Mouse (Mus musculus): ENCODE measurements at regions not wholly inside any gene's neighbourhood (a gene's known extent, or its start where the extent isn't known, plus 50 kb on each side); places are given as distances from the start of the nearest gene placed in this dataset.
A peak's percentile ranks its signal among the peaks of the same experiment; 100 is the strongest.

DNA sequence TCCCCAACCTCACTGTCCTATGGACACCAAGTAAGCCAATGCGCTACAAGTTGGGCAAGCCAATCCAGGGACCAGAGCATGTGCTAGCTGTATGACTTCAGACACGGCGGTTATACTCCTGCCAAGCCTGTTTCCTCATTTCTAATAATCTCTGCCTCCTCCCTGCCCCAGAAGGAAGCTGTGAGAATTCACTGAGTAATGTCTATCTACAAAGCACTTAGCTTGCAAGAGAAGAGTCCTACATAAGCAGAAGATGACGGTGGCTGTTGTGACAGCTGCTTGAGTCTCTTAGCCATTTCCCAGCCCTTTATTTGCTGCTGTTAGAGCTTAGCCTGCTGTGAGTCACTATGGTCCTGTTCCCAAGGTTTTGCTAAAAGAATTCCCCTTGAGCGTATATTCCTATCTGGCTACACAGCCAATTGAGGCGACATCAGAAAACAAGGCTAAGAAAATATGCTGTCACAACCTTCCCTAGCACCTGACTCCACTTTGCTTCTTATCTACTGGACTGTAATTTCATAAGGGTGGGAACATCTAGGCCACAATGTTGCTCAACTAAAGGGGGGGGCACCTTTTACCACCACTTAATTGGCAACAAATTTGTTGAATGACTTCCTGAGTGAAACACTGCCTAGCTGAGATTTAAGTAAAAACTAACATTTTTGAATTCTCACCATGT is 66.0 kb downstream of the Zfp36l1 start:
- Histone ChIP-seq H3K4me3 (ENCODE audit: low read depth, low read length) (no peak overlapping the region), H3K4me1 (replicated peaks; ENCODE audit: control insufficient read depth, insufficient read depth) (no peaks in the 10 kb centered on the region; the same call in 1 of the 2 replicates), H3K27me3 (ENCODE audit: control insufficient read depth, insufficient read depth, low read length) (no peaks in the 10 kb centered on the region), H3K9me3 (ENCODE audit: control insufficient read depth, low read length) (no peaks in the 10 kb centered on the region), H3K9ac (ENCODE audit: low read length) (no peak overlapping the region), H3K27ac (replicated peaks) (peak overlapping the region; percentile 45; the same call in 1 of the 2 replicates), H3K36me3 (ENCODE audit: control insufficient read depth, insufficient read depth, low read length) (no peaks in the 10 kb centered on the region), H3K4me2 (replicated peaks; ENCODE audit: low read depth) (no peak overlapping the region)
- peak; percentile 50 for ATAC-seq (ENCODE audit: low FRiP score, low TSS enrichment)
- 58% methylated on average over 6 of the region's 6 CpGs for WGBS
- TF ChIP-seq CTCF (IDR thresholded peaks at IDR 0.05; ENCODE audit: low read depth) (no peak), EP300 (optimal IDR thresholded peaks at IDR 0.05) (no peak)
- no peak for DNase-seq (ENCODE audit: low spot score)

- Histone ChIP-seq H3K27ac (replicated peaks) (no peak overlapping the region), H3K4me1 (replicated peaks; ENCODE audit: control insufficient read depth, insufficient read depth) (no peaks in the 10 kb centered on the region), H3K36me3 (ENCODE audit: control insufficient read depth, insufficient read depth, low read length) (no peaks in the 10 kb centered on the region), H3K27me3 (ENCODE audit: control insufficient read depth, insufficient read depth, low read length) (no peaks in the 10 kb centered on the region), H3K9me3 (ENCODE audit: control insufficient read depth, low read length) (no peaks in the 10 kb centered on the region), H3K4me3 (ENCODE audit: low read depth, low read length) (no peak overlapping the region), H3K9ac (ENCODE audit: low read length) (no peak overlapping the region), H3K4me2 (replicated peaks; ENCODE audit: low read depth) (no peak overlapping the region)
- ATAC-seq (ENCODE audit: low FRiP score, low TSS enrichment) (no peak; the same call in 1 of the 2 replicates), DNase-seq (ENCODE audit: low spot score) (no peak)
- TF ChIP-seq EP300 (optimal IDR thresholded peaks at IDR 0.05) = peak; percentile 55
- TF ChIP-seq CTCF (IDR thresholded peaks at IDR 0.05; ENCODE audit: low read depth) = no peak
- 82% methylated on average over 11 of the region's 11 CpGs for WGBS
These were observed 71.1 kb downstream of the Zfp36l1 start for GRCm38 (mm10) chr12:80041510-80042324.

GRCm38 (mm10) chr12:80041012-80041411 is 71.8 kb downstream of the Zfp36l1 start:
- Histone ChIP-seq H3K4me2 (replicated peaks; ENCODE audit: low read depth) (no peak overlapping the region), H3K4me1 (replicated peaks; ENCODE audit: control insufficient read depth, insufficient read depth) (no peaks in the 10 kb centered on the region), H3K4me3 (ENCODE audit: low read depth, low read length) (no peak overlapping the region), H3K9ac (ENCODE audit: low read length) (no peak overlapping the region), H3K27me3 (ENCODE audit: control insufficient read depth, insufficient read depth, low read length) (no peaks in the 10 kb centered on the region), H3K27ac (replicated peaks) (no peak overlapping the region), H3K9me3 (ENCODE audit: control insufficient read depth, low read length) (no peaks in the 10 kb centered on the region), H3K36me3 (ENCODE audit: control insufficient read depth, insufficient read depth, low read length) (no peaks in the 10 kb centered on the region)
- DNase-seq (ENCODE audit: low spot score) = no peak
- no peak for TF ChIP-seq EP300 (optimal IDR thresholded peaks at IDR 0.05)
- no peak for ATAC-seq (ENCODE audit: low FRiP score, low TSS enrichment)
- WGBS = 91% methylated on average over 6 of the region's 6 CpGs

GRCm38 (mm10) chr12:80040233-80040632 is 72.6 kb downstream of the Zfp36l1 start:
- H3K36me3 ChIP-seq (ENCODE audit: control insufficient read depth, insufficient read depth, low read length) = no peaks in the 10 kb centered on the region
- H3K27me3 ChIP-seq (ENCODE audit: control insufficient read depth, insufficient read depth, low read length) = no peaks in the 10 kb centered on the region
- WGBS = 79% methylated on average over 9 of the region's 9 CpGs
- no peak overlapping the region for H3K27ac ChIP-seq (replicated peaks)
- DNase-seq (ENCODE audit: low spot score) (no peak), ATAC-seq (ENCODE audit: low FRiP score, low TSS enrichment) (no peak)
- H3K9me3 ChIP-seq (ENCODE audit: control insufficient read depth, low read length) = no peaks in the 10 kb centered on the region
- TF ChIP-seq EP300 (optimal IDR thresholded peaks at IDR 0.05) = no peak
- no peak for TF ChIP-seq CTCF (IDR thresholded peaks at IDR 0.05; ENCODE audit: low read depth)
- H3K4me2 ChIP-seq (replicated peaks; ENCODE audit: low read depth) = no peak overlapping the region
- H3K4me3 ChIP-seq (ENCODE audit: low read depth, low read length) = no peak overlapping the region
- H3K9ac ChIP-seq (ENCODE audit: low read length) = no peak overlapping the region
- no peaks in the 10 kb centered on the region for H3K4me1 ChIP-seq (replicated peaks; ENCODE audit: control insufficient read depth, insufficient read depth)

DNA sequence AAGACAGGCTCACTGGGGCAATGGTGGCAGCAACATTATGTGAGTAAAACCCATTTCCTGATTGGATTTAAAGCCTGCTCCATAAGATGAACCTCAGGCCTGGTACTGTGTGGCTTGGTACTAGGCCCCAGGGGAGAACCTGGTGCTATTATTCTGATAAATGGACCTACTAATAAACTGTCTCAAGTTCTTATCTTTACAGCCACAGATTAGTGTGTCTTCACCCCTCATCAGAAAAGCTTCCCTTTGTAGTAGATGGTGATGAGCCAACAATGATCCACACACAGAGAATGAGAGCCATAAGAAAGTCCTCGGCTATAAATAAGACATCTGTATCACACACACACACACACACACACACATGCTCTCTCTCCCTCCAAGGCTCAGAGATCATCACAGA is 73.7 kb downstream of the Zfp36l1 start:
- no peak overlapping the region for H3K4me3 ChIP-seq (ENCODE audit: low read depth, low read length)
- no peaks in the 10 kb centered on the region for H3K9me3 ChIP-seq (ENCODE audit: control insufficient read depth, low read length)
- no peaks in the 10 kb centered on the region for H3K27me3 ChIP-seq (ENCODE audit: control insufficient read depth, insufficient read depth, low read length)
- no peak overlapping the region for H3K9ac ChIP-seq (ENCODE audit: low read length)
- no peak overlapping the region for H3K4me2 ChIP-seq (replicated peaks; ENCODE audit: low read depth)
- DNase-seq (ENCODE audit: low spot score) = no peak
- 55% methylated on average over 1 of the region's 1 CpGs for WGBS
- no peak overlapping the region for H3K27ac ChIP-seq (replicated peaks)
- no peaks in the 10 kb centered on the region for H3K36me3 ChIP-seq (ENCODE audit: control insufficient read depth, insufficient read depth, low read length)
- no peak for TF ChIP-seq EP300 (optimal IDR thresholded peaks at IDR 0.05)
- no peak for TF ChIP-seq CTCF (IDR thresholded peaks at IDR 0.05; ENCODE audit: low read depth)
- no peak for ATAC-seq (ENCODE audit: low FRiP score, low TSS enrichment)
- no peaks in the 10 kb centered on the region for H3K4me1 ChIP-seq (replicated peaks; ENCODE audit: control insufficient read depth, insufficient read depth)

All from stomach, postnatal 0 days (tissue).